Mouse (Mus musculus): ENCODE data around the gene Ros1.

GRCm38 (mm10) chr10:52128874-52129412 lies 66.1 kb downstream of the Ros1 start:
- peak; percentile 42 for TF ChIP-seq CTCF (IDR thresholded peaks at IDR 0.05)
- no peak for TF ChIP-seq EP300 (IDR thresholded peaks at IDR 0.05)
